Mouse (Mus musculus) erythroblast, adult 5-6 weeks (primary cell): ENCODE measurements around the gene Cdc42bpb. TPM values are rescaled to one million over a fixed set of nuclear protein-coding genes. Genes with fewer than 3 reads are reported as not detected.

Experiments used
- ATAC-seq: replicated peaks from 2 replicates; pipeline ENCODE4 v1.8.0; 2016; ENCODE audit warnings: moderate number of reproducible peaks, mild to moderate bottlenecking, moderate TSS enrichment, inconsistent platforms; ENCODE audit not compliant: poor library complexity, low FRiP score, severe bottlenecking
- total RNA-seq, 2 experiments: library from RNA; stranded (forward) in 1 of 2; stranded (reverse) in 1 of 2; fragments of 150-400 nt in 1 of 2; fragments of 200-764, 138-1000 nt in 1 of 2; gene quantifications; 2 replicates each; pipeline versions ENCODE4 v1.2.3 to v1.2.4; 2015 to 2017; ENCODE audit warnings: low replicate concordance in 2 of 2

Gene Cdc42bpb
- total RNA-seq, 2 experiments from 2014 or later, result 0.58 to 1.8 TPM

DNA sequence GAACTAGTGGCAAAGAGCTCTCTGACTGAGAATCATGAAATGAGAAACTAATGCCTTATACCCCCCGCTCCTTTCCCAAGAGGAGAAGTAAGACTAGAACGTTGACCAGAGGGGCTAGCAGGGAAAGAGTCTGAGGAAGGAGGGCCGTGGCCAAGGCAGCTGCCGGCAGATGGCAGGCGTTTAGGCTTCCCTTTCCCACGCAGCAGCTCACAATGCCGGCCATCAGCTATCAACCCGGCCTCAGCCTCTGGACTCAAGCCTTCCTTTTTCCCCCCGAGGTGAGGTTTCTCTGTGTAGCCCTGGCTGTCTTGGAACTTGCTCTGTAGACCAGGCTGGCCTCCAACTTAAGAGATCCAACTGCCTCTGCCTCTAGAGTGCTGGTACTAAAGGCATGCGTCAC is 25.0 kb downstream of the Cdc42bpb start:
- no peak for ATAC-seq

DNA sequence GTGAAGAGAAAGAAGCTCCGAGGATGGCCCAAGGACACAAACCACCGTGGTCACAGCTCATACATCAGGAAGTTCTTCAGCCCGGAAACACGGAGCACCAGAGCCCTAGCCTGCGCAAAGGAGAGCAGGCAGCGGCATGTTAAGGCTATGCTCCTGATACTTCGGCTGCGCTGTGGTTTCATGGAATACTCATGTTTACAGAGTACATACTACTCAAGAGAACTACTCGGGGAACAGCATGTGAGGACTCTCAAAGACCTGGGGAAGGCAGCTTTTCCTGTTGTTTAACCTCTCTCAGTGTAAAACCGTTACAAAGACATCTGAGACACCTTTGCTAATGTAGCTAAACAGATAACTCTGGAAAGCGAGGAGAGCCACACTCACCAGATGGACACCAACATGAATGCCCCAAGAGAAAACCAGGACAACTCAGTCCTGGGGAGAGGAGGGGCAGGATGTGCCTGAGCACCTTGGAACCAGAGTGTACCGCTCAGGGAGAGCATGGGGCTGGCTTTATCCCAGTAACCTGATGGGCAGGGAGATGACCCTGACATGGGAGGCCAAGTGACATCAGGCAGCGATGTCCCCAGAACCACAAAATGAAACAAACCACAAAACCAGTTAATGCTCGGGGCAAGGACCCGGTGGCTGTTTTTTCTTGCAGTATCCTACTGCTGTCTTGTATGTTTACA is 27.8 kb downstream of the Cdc42bpb start:
- ATAC-seq, result no peak

DNA sequence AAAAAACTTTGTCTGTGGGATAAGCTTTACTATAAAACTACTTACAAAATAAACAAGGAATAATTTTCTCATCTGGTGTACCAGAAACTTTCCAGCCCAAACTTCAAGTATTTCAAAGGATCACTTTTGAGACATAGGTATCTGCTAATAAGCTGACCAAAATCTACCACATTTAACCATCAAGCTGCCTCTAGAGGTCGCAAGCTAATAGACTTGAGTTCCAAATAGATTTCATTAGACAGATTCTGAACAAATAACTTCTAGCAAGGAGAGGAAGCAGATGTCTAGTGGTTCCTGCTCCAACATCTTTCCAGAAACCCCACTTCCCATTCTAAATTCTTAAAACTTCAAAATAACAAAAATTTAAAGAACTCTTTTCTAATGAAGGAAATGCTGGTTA is 33.6 kb downstream of the Cdc42bpb start:
- ATAC-seq, result no peak

DNA sequence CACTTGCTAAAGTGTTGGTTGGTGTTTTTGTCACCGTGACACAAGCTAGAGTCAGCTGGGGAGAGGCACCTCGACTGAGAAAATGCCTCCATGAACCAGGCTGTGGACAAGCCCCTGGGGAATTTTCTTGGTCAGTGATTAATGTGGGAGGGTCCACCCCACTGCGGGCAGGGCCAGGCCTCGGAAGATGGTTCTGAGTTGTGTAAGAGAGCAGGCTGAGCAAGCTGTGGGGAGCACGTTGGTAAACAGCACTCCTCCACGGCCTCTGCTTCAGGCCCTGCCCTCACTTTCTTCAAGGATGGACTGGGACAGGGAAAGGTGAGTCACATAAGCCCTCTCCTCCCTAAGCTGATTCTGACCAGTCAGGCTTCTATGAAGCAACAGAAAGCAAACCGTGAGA is 36.8 kb downstream of the Cdc42bpb start:
- ATAC-seq, result no peak

DNA sequence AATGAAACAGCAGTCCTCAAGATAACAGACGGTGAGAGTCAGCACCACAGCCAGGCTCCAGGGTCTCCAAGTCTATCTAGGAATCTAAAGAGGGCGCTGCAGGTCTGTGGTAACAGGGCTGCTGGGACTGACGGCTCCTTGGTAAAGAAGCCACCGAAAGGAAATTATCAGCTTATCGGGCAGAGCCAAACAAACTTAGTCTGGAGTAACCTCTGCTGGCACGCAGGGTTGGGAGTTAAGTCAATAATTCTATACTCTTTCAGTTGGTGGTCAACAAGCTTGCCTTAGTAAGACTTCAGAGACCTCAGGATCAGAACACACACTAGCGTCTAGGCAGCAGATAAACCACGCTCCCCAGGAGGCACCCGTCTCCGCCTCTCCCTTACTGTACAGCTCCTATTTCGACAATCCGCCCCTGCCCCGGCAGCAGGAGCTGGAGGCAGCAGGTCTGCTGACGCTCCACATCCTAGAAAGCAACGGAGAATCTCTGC is 39.6 kb downstream of the Cdc42bpb start:
- ATAC-seq, result no peak

DNA sequence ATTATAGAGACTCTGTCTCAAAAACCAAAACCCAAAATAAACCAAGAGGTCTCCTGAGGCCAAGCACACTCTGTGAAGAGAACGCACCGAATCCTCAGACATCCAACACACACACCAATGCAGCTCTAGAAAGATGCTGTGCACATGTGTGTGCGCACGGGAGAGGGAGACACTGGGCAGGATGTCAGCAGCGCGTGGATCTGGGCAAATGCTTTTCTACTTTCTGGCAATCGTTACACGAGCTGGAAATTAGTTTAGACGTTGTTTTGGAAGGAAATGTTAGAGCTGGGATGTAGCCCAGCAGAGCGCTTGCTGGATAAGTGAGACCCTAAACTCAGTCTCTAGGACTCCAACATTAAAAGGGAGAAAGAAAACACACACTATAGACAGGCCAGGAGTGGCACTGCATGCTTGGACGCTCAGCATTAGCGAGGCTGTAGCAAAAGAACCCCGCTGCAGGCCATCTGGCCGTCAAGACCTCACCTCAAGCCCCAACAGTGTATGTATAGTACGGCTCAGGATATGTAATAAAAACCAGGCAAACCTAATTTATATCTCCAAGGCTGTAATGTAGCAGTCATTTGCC is 44.4 kb downstream of the Cdc42bpb start:
- no peak for ATAC-seq

DNA sequence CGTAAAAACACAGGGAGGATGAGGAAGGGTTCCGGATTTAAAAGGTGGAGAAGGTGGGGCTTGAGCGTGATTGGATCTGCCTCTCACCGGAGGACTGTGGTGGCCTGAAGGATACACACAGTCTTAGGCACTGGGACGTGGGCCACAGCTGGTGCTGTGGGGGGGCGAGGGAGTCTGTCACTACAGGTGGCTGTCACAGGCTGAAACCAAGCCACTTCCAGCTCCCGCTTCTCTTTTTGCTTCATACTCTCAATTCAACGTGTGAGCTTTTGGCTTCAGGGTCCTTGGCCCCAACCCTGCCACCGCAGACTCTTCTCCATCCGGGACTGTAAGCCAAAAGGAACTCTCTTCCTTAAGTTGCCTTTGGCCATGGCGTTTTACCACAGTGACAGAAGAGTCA is 45.1 kb downstream of the Cdc42bpb start:
- no peak for ATAC-seq

DNA sequence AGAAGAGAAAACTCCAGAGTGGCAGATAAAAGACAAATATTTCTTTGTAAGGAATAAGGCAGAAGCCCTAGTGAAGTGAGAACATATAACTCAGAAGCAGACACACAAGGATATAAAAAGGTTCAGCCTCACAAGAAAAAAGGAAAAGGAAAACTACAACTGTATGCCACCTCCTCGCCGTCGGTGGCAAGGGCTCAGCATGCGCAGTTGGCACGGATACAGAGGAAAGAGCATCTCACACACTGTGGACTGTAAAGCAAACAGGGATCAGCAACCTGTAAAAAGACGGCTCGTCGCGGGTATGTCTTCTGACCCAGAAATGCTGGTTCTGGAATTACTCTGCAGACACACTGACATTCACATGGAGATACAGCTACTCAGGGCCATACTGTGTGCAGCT is 45.9 kb downstream of the Cdc42bpb start:
- no peak for ATAC-seq

DNA sequence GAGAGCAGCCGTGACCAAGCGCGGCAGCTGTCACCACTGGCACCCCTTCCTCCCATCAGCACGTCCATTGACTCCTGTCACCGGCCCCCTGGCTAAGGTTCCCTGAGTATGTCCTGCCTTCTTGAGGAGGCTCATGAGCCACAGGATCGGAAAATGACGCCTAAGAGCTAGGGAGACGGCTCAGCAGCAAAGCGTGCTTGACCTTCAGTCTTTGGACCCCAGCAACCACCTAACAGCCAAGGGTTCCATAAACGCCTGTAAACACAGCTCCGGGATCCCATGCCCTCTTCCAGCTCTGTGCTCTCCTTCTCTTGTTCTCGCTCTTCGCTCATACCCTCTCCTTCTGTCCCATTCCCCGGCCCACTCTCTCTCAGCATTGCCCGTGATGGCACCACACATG is 48.2 kb downstream of the Cdc42bpb start:
- ATAC-seq, result no peak

DNA sequence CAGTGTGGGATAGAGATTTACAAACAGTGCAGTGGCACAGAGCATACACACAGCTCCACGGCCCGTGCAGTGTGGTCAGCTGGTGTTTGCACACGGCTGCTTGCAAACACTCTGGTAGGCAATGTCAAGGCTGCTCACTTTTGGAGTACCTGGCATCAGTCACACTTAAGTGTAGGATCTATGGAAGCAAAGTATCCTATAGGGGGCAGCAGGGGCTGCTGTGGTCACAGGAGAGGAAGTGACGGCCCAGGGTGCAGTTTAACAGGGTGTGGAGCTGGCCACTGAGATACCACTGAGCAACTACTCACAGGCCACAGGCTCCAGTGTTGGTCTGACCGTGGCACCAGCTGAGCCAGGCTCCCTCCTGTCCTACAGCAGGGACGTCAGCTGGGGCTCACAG is 49.2 kb downstream of the Cdc42bpb start:
- ATAC-seq, result no peak

DNA sequence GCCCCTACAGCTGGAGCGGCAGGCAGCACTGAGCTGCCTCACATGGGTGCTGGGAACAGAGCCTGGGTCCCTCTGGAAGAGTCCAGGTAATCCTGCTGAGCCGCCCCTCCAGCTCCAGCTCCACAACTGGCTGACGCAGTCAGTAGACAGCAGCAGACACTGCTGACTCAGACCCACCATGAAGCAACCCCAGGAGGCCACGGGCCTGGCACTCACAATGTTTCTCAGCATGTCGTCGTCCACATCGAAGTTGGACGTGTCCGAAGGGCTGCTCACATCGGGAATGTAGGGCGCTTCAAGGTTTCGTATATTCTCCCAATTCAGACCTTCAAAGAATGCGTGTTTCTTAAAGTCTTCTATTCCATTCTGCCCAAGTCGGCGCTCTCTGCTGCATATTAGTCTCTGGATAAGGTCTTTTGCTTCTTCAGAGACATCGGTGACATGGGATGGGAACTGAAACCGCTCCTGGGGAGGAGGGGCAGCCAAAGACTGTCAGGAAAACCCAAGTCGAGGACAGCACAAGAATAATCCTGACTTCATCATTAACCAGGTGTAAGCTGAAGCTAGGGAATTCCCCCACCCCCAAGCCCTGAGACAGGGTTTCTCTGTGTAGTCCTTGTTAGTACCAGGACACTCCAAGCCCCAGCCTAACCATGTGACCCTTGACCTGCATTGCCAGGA is 51.6 kb downstream of the Cdc42bpb start:
- no peak for ATAC-seq

DNA sequence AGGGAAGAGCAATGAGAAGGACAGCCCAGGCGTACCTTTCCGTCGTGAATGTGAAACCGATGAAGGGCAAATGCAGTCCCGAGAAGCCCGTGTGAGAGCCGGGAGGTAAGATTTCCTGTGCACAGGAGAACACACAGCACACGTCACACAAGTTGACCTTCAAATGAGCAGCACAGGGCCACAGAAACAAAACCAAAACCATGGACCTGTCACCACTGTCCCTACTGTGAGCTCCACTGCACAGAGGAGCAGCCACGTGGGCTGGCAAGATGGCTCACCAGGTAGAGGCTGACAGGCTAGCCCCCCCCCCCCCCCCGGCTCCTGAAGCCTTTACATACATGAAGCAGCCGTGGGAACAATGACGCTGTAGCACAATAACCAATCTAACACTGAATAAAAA is 52.6 kb downstream of the Cdc42bpb start:
- no peak for ATAC-seq

DNA sequence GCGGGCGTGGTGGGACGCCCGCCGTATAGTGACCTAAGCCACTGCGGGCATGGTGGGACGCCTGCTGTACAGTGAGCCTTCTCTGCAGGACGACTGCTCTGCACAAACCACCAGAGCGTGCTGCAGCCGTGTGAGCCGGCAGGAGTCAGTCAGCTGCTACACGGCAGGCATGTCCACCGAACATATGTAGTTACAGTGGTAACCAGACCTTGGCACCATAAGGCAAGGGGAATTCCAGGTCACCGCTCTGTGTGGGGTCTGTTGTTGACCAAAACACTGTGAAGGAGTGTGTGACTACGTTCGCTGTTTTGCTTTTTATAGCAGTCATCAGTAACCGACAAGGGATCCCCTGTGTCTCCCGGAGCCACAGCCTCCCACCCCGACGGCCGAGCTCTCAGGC is 53.0 kb downstream of the Cdc42bpb start:
- ATAC-seq, result no peak

DNA sequence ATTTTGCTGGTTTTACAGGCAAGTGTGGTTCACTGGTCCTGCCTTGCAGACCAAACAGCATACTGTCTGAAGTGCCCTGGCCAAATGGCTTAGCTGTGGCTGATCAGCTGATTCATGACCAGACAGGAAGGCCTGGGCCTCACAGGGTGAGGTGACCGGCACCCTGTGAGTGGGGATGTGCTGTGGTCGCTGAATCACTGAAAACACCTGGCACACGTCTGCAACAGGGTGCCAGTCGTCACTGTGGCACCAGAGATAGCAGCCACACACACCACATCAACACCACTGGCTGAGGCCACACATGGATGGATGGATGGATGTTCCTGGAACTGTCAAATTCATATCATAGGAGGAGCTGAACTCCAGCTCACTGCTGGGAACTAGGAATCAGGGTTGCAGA is 54.1 kb downstream of the Cdc42bpb start:
- no peak for ATAC-seq

DNA sequence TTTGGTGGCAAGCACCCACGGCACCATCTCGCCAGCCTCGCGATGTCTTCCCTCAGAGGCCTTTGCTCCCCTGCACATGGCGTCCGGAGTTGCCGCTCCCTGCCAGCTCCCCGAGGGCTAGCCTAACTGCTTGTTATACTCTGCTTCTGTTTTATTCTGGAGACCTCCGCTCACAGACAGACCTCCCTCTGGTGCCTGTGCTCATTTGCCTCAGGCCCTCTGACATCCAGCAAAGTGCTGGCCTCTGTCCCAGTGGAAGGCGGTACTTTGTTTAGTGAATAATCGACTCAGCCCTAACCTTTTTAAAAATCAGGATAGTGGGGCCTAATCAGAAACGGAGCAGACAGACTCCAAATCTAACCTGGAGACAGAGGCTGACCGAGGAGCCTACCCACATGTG is 55.7 kb downstream of the Cdc42bpb start:
- no peak for ATAC-seq

DNA sequence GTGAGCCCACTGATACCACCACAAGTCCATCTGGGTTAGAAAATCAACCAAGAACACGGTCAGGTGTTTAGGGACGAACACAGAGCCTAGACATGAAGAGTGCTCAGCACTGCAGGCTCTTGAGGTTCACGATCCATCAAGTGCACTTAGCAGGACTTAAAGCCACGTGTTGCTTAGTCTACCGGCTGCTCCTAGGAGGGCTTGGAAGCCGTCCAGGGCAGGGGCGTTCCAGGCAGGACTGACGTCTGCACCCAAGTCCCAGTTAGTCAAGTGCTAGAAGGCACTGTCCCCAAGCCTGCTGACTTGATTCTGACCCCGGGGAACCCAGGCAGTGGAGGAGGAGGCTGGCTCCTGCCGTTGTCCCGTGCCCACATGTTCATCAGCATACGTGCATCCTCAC is 57.0 kb downstream of the Cdc42bpb start:
- no peak for ATAC-seq

DNA sequence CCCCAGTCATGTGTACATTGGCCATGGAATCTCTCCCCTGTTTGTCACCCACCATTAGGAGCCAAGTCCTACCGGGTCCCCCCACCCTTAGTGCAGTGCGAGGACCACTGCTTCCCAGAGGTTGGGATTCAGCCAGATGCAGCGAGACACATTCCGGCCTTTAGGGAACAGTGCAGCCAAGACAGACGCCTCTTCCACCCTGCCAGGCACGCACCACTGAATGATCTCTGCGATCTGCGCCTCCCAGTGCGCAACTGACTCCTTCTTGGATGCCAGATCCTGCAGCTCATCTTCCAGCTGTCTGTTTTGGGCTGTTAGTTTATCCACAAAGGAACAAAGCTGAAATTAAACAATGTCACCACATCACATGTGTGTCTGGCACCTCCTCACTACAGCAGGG is 59.8 kb downstream of the Cdc42bpb start:
- no peak for ATAC-seq

DNA sequence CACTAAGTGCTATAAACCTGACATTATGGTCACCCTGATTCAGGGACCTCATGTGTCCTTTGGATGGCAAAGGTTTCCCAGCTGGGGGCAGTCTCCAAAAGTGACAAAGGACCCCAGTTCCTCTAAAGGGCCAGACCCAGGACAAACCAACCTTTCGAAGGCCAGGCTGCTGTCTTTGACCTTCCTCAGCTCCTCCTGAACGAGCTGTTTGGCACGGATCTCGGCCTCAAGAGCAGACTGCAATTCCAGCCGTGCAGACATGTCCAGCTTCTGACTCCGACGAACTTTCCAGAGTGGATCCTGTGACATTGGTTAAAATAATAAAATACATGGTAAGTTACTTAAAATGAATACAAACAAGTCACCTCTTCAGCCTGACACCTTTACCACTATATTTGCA is 63.2 kb downstream of the Cdc42bpb start:
- no peak for ATAC-seq

DNA sequence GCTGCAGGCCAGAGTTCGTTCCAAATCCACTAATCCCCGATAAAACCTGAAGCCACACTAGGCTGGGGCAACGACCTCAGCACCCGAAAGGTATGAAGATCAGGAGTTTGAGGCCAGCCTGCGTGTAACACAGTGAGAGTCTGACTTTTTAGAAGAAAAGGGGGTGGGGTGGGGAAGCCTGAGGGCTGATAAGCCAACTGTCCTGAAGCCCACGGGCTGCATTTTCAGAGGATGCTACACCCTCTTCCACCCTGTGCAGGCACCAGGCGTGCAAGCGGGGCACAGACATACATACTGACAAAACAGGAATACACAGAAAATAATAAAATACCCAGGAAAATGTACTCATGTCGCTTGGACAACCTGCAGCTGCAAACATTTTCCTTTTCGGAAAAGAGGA is 65.7 kb downstream of the Cdc42bpb start:
- ATAC-seq, result no peak

DNA sequence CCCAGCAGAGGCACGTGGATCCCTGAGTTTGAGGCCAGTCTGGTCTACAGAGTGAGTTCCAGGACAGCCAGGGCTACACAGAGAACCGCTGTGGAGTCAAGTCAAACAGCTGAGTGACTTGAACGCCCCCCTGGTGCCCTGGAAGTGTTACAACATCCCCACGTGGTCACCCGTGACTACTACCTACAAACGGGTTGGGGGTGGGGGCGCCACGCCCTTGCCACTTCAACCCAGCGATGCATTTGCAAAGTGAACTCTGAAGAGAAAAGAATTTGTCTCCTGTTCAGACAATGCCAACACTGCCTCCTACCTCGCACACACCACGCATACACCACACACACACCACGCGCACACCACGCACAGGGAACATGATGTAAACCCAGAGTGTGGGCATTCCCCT is 67.6 kb downstream of the Cdc42bpb start:
- no peak for ATAC-seq

DNA sequence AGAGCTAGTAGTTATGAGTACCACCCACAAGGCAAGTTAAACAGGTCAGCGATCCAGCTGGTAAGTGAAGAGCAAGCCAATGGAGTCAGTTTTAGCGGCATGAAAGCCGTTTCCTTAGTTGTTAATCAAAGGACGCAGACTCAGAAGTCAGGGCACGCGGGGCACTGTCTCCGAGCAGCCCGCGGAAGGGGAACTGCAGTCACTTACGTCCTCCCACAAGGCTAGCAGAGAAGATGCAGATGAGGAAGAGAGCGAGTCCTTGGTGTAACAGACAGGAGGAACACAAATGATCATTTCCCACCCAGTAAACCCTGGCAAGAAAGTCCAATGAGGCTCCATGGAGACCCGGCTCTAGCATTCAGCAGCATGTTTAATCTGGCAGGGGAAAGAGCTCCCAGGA is 68.3 kb downstream of the Cdc42bpb start:
- ATAC-seq, result no peak
